Mouse (Mus musculus) liver, adult 10 weeks (tissue): ENCODE measurements around the gene Gm7168. TPM values are rescaled to one million over a fixed set of nuclear protein-coding genes. Genes with fewer than 3 reads are reported as not detected.

Experiments used
- polyA plus RNA-seq: library from polyadenylated mRNA; stranded (reverse); fragments of 350-450 nt; fragmentation: Illumina TruSeq; extraction: RNeasy Lipid Tissue Mini Kit (QIAGEN cat#74804); gene quantifications from one replicate; pipeline ENCODE4 v1.2.3, GENCODE M21; 2014; ENCODE audit warnings: low read depth, low replicate concordance

The Gm7168 gene
- not detected for polyA plus RNA-seq

GRCm38 (mm10) chr17:13948073-13948472 is at the start of gene Gm7168:
Gene Gm7168 (plus strand): TSS chr17:13948373.

Other genes with a start within 250 kb of the Gm7168 start
- gene Afdn, start 187.8 kb upstream of the Gm7168 start, polyA plus RNA-seq, result 49.6 TPM
- gene Tcte2, start 186.5 kb upstream of the Gm7168 start, polyA plus RNA-seq, result 0.34 TPM
- gene Gm7356, start 55.3 kb downstream of the Gm7168 start, polyA plus RNA-seq, result not detected
- not detected for gene Gm7358, start 111.2 kb downstream of the Gm7168 start, polyA plus RNA-seq